Mouse (Mus musculus) cerebellum, adult 2 months (tissue): ENCODE measurements at regions not wholly inside any gene's neighbourhood (a gene's known extent, or its start where the extent isn't known, plus 50 kb on each side); places are given as distances from the start of the nearest gene placed in this dataset.

Experiments used
- CTCF ChIP-seq: fragments of 200-500 bp; IDR thresholded peaks from 2 replicates; pipeline ENCODE4 v1.5.1; 2011; ENCODE audit warnings: low read depth, mild to moderate bottlenecking, control low read depth, low read length, moderate library complexity, borderline replicate concordance; ENCODE audit not compliant: insufficient read depth
- POLR2A ChIP-seq: fragments of 200-500 bp; IDR thresholded peaks from 2 replicates; pipeline ENCODE4 v1.6.1; 2011; ENCODE audit warnings: low read length, control low read depth, borderline replicate concordance; ENCODE audit not compliant: insufficient read depth

DNA sequence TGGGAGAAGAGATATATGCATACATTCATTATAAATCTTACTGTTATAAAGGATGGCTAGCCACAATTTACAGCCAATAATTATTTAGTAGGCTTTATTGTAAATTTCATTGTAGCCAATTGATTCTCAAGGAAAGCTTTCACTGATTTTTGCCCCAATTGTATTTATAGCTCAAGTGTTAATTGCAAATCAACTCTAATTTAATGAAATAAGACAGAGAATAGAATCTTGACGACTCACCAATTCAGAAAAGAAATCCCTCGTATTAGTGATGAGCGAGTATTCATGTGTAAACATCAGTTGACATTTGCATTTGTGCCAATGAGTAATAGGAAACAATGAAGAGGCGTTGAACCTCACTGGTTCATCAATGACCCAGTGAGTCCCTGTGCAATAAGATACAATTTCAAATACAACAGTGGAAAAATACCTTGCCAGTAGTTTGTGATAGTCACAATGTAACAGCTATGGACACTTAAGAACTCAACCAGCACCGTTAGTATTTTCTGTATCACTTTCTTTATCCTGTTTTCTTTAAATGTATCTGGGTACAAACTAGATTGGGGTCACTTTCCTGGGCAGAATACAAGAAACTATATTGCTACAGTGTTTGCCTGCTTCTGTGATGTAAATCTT is 124.6 kb upstream of the Cpsf6 start:
- TF ChIP-seq CTCF (no peak), POLR2A (no peak)
